Mouse (Mus musculus): Measurements from ENCODE around the gene Tmem200a.

The Tmem200a gene

DNA sequence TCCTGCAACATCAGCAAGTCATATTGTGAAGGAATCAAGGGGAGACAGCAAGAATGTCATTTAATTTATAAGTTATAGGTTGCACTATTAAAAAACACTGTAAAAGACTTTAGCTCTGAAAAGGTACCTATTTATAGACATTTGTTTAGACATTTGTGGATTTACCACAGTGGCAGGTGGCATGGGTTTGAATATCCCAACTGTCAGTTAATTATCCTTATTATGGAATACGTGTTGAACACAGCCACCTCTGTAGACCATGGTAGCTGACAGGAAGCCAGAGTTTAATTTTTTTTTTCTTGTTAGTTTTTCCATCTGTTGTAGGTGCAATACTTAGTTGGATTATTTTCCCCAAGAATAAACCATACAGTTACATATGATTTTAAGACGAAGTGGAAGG lies 194.3 kb downstream of the Tmem200a start:
- no peak for DNase-seq (ENCODE audit: low read depth)

DNA sequence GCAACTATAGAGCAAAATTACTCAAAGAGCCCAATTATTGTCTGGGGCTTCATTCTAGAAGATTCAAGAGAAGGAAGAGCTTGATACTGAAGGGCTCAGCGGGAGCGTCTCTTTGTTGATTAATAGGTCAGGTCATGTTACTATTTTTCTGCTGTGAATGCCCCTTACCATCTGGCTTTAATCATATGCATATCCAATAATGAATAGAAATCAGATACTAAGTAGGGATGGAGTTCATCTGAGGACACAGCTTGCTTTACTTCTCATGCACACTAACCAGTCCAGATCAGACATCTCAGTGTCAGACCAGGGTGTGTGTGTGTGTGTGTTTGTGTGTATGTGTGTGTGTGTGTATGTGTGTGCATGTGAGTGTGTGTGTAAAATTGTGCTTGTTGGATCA lies 201.1 kb downstream of the Tmem200a start:
- DNase-seq (ENCODE audit: low read depth): no peak

DNA sequence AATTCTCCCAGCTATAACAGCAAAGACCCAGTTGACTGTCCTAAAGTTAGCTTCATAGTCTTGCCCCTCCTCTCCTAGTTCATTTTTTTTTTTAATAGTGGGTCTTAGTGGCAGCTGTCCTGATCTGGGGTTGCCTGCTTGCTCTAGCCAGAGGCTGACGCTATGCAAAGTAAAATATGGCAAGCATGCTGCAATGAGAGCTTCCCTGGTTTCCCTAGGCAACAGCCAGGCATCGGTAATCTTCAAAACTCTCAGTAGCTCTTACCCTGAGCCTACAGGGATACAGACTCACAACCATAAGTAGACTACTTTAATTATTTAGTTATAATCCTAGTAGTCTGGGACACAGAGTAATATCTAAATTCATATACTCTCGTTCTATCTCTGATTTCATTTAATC lies 202.0 kb downstream of the Tmem200a start:
- DNase-seq (ENCODE audit: low read depth): no peak

DNA sequence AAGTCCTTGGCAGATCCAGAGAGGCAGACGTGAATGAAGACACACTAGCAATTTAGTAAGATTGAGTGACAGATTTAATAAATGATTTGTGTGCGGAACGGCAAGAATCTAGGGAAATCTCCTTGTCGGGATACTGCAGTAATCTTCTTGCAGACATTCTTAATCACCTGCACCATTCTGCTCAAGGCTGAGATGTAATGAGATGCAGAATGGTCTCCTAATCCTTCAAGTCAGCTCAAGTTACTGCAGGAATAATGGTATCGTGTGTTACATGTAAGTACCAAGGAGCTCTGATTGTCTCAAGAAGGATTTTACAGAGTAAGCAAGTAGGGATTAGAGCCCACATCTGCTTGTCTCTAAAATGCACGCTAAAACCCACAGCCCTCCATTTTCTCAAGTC lies 210.1 kb downstream of the Tmem200a start:
- DNase-seq (ENCODE audit: low read depth): no peak

All from NIH3T3 (cell line).